Mouse (Mus musculus) kidney, adult 9 months (tissue): ENCODE data around the gene Phf19.

Experiments
- DNase-seq: peaks from one replicate; pipeline ENCODE4 v3.0.0; 2022

Phf19 gene

DNA sequence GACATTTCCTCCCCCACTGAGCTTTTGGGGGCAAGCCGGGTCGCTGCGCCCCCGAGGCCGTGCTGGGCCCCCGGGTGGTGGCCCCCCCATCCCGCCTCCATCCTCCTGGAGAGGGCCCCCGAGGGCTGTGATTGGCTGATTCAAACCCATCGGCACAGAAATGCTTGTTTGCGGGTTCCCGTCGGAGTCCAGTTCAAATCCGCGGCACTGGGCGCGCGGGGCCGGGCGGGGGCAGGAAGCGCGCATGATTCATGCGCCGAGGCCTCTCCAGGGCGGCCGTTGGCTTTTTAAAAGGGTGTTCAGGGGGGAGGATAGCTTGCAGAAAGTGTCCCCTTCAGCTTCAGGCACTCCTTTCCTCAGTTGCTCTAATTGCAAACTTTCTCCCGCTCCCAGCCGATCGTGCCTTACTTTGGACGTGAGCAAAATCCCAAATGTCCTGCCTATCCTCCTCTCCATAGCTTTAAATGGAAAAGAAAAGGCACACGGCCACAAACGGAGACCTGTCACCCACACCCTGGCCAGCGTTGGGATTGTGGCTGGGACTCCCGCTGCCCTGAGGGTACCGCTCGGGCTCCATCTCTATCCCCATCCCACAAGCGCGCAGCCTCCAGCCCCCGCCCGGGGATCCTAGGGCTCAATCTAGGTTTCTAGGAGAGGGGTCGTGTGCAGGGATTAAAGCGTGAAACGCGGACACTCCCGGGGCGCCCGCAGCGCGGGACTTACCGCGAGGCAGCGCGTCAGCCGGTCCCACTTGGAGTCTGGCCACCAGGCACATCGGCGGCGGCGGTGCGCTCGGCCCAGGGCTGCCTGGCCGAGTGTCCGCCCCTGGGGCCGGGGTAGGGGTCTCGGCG is at the start of gene Phf19:
Gene Phf19, minus strand, starts transcription at position 809 of the 851 bp plus-strand sequence.
- no peak for DNase-seq

DNA sequence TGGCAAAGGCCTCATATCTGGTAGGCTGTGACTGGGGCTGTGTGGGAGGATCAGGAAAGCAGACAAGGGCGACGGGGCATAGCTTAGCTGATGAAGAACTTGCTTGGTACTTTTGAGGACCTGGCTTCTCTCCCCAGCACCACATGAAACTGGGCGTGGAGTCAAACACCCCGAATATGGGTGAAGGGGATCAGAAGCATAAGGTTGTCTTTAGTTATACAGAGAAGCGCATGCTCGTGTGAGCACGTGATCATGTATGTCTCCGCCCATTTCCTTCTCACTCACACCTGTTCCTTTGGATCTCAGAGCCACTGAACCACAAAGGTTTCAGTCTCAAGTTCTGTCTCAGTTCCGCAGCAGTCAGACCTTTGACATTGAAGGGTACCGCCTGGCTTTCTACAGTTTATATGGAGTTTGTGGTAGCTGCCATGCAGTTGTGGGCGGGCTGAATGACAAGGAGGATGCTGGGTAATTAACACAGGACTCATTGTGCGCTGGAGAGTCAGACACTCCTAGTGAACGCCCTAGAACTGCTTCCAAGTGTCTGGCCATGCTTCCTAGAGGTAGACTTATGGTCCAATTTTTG is 49.6 kb upstream of the Phf19 start:
- DNase-seq, result peak; percentile 55

- peak; percentile 40 for DNase-seq
These were observed 49.1 kb upstream of the Phf19 start for GRCm38 (mm10) chr2:34962893-34963292.

DNA sequence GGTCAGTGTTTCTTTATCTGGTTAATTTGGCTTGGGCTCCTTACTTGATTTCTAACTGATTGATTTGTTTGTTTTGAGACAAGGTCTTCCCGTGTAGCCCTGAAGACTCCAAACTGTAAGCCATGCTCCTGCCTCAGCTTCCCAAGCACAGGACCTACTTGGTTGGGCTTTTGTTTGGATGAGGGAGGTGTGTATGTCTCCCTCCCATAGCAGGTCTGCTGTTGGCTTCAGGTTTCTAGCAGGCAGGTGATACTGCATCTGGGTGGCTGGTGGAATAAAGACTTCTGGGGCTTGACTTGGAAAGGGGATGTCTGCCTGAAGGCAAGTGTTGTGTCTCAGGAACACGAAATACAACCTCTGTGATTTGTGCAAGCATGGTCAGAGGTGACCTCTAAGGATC is 48.4 kb upstream of the Phf19 start:
- no peak for DNase-seq

- DNase-seq, result peak; percentile 57
These were observed 47.7 kb upstream of the Phf19 start, which contains the start of gene Traf1 for GRCm38 (mm10) chr2:34961481-34962036. Traf1 (minus strand) TSS chr2:34961772.

DNA sequence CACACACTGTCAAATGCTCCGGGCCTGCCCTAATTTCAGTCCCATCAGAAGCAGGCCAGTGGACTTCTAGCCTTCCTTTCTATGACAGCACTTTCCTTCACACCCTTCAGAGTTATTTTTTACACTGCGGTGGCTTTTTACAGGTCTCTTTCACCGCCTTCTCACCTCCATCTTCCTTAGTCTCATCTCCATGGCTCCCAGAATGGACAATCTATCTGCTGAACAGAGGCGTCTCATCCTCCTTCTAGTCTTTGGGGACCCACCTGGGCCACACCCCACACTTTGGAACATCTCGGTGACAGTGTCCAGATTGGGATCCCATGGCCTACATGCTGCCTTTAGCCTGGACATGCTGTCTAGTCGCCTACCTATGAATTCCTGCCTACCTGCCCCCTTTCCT is 47.1 kb upstream of the Phf19 start:
- DNase-seq, result no peak

DNA sequence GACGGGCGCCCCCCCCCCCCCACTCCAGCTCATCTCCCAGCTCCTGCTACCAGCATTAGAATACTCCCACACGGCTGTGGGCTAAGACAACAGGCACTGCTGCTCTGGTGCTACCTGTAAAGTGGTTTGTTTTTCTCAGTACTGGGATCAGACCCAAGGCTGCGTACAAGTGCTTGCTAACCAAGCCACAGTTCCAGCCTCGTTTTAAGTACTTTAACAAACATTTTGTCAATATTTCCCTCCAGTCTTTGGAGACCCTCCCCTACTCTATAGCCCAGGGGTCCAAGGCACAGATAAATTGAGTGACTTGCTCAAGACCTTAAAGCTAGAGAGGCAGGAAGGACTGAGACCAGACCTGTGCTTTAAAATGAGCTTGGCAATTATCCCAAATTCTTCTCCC is 46.6 kb upstream of the Phf19 start:
- DNase-seq, result no peak

DNA sequence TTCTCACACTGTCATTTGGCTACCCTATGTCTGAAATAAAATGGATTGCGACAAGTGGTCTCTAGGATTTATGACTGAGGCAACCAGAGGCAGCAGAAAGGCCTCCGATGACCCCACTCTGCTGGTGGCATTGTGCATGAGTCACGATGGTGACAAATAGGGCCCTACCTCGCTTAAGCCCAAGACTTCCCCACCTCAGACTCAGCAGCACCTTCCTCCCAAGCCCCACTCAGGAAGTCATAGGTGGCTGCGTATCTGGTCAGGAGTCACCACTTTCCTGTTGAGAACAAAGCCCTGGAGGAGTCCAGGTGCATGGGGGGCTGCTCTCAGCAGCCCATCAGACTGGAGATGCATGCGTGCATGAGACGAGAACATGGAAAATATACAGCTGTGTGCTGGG is 44.8 kb upstream of the Phf19 start:
- no peak for DNase-seq

- DNase-seq, result no peak
These were observed 44.2 kb upstream of the Phf19 start for GRCm38 (mm10) chr2:34958036-34958435.

DNA sequence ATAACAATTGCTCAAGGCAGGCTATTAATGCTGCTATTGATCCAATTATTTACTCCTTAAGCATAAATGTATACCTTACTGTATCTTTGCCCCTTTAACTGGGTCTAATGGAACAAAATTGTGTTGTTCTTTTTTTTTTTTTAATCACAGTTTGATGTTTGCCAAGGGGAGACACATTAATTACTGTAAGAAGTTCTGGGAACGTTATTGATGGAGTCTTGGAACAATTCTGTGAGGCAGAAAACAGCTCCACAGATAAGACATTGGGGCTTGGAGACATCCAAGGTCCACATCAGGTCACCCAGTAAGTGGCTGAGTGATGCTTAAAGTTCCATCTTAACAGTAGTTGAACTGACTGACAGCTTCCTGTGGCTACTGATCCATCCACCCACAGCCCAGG is 43.6 kb upstream of the Phf19 start:
- DNase-seq, result no peak

DNA sequence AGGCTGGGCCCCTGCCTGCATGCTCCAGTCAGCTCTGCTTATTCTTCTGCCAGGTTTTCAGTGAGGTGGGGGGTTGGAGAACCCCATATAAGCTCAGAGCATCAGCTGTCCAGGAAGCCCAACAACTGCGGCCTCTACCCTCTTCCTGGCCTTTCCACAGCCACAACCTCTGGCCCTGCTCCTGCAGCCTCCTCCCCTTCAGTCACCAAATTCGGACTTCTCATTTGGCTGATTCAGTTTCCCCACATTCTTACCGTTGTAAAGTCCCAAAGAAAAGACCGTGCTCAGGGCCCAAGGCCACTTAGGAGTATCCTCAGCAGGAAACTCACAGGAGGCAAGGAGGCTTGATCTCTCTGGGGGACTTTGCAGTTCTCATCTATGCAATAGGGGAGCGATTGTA is 43.1 kb upstream of the Phf19 start:
- DNase-seq, result no peak

GRCm38 (mm10) chr2:34954344-34954743 is 40.5 kb upstream of the Phf19 start:
- no peak for DNase-seq

DNA sequence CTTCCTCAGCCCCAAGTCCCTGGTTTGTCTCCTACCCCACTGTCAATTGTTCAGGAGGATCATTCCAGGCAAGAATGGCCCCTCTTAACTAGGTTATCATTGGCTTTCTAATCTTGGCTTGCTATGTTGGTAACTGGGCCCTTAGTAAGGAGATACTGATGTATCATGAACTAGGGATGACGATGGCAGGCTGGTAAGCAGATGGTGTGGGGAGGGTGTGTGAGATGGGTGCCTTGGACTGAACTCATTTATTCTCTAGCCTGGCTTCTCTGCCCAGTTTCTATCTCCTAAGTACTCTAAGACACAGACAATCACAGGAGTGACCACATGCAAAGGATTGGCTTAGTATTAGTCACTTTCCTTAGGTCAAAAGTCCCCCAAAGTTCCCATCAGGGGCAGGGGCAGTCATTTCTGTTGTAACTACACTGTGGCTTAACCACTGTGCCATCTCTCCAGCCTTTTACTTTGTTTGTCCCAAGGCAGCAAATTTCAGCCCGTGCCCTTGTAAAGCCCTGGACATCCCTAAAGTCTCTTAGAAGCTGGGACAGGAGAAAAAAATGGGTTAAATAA is 39.8 kb upstream of the Phf19 start:
- no peak for DNase-seq

DNA sequence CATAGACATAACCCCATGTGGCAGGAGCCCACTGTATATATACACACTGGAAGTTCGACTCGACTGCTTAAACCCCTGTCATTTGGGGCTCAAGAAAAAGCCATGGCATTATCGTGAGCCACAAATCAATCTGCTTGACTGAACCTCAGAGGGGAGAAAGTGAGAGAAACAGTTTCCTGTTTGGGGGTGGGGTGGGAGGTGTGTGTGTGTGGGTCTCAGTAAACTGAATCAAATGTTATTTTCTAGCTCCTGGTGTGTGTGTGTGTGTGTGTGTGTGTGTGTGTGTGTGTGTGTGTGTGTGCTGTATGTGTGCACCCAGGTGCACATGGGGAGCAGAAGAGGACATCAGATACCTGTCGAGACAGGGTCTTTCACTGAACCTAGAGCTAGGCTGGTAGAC is 39.2 kb upstream of the Phf19 start:
- DNase-seq, result no peak

GRCm38 (mm10) chr2:34951469-34951868 is 37.6 kb upstream of the Phf19 start:
- no peak for DNase-seq

DNA sequence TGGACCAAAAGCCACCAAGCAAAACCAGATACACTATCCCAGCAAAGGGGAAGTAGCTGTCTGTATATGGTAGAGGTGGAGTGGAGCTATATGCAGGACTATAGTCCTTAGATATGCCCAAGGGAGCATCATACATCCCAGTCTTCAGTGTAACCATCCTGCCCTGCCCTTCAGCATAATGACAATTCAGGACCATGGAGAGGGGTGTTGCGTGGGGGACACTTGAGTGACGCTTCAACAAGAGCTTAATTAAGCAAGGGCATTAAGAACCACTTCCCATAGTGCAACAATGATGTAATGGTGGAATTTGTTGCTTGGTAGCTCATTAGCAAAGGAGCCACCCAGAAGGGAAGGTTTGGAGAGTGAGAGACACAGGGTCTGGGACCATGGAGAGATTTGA is 34.8 kb upstream of the Phf19 start:
- DNase-seq, result no peak

GRCm38 (mm10) chr2:34946046-34946445 is 32.2 kb upstream of the Phf19 start:
- DNase-seq, result no peak

- no peak for DNase-seq
These were observed 31.8 kb upstream of the Phf19 start for GRCm38 (mm10) chr2:34945580-34945979.

DNA sequence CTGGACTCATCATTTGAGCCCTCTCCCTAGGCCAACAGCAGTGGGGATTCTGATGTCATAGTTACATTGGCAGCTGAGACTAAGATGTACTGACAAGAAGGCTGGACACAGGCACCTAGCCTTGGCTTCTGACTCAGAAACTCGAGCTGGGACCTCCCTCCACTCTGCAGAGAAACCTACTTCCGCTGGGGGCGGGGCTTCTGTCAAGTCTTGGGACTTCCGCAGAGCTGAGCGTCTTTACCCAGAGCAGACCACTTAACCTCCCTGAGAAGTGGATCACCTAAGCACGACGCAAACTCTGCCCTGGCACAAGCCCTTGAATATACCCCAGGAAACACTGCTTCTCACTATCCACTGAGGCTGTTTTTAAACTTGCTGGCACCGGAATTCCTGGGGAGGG is 30.9 kb upstream of the Phf19 start:
- DNase-seq, result no peak

DNA sequence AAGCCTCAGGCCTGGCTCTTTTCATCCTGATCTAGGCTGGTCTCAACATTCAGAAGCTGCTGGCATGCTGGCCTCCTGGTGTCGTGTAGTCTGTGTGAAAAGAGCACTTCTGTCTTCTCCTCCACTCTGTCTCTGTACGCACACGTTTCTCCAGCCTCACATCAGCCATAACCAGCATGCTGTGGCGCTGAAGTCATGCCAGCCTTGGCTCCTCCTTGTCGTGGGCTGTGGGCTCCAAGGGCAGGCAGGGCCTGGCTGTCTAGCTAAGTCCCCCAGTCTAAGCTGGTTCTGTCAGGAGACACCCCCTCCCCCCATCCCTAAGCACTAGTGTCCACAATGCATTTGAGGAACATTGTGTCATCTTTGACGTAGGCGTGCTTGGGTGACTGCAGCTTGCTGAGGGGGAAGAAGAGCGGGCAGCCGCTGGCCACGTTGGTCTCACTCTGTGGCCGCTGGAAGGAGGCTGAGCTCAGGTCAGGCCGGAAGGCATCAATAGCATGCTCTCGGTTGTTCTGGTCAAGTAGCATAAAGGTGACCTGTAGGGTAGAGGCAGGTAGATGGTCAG is 29.8 kb upstream of the Phf19 start:
- DNase-seq, result no peak

GRCm38 (mm10) chr2:34941061-34941675 is 27.3 kb upstream of the Phf19 start:
- DNase-seq, result no peak

DNA sequence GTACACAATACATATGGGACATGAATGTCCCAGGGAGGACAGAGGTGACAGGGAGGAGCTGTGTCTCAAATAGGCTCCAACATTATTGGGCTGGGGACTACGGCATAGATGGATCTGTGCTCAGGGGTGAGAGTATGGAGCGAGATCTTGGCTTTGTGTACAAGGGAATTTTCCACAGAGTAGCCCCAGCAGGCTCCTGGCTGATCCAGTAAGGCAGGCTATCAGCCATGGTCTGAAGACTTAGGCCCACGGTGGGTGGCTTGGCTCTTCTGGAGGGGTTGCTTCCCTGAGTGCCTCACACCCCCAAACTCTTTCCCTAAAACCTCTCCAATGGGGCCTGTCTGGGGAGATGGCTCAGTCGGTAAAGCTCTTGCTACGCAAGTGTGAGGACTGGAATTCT is 26.4 kb upstream of the Phf19 start:
- DNase-seq, result no peak
